Mouse (Mus musculus): ENCODE results near the gene Gm49450.
"Not testable (repeated sequence)": the region's sequence is repeated elsewhere in the genome, so short reads cannot be mapped to it uniquely, and the experiment has no call there.

Gene Gm49450

DNA sequence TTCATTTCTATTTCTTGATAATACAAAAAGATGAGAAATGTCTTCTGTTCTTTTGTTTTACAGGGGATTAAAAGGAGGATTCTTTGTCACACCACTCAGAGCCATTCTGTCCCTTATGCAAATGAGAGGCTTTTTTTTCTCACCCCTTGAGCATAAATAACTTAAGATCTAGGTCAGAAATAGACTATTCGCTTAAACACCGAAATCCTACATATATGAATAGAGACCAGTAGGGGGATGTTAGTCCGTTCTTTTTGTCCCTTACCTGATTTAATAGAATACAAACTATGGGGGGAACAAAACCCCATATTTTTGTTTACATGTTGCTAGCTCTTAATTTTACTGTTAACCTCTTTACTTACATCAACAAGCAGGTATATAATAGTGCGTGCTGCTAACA, 2.6 kb upstream of the Gm49450 start:
- no peak for DNase-seq (ENCODE audit: low read depth, low spot score)

DNA sequence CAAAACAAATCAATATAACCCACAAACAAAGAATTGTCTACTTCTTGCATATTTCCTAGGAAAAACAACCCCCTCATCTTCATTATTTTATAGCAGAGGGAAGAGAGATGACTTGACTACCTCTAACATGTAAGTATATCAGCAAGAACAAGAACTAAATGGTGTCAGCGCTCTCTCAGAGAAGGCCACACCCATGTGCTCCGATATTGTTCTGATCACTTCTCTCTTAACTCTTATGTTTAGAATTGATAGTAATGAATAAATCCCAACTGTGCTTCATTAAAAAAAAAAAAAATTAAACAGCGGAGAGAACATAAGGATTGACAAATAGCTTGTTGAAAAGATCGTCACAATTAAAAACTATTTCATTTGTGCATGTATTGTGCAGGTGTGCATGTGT, 2.0 kb upstream of the Gm49450 start:
- no peak for DNase-seq (ENCODE audit: low read depth, low spot score)

DNA sequence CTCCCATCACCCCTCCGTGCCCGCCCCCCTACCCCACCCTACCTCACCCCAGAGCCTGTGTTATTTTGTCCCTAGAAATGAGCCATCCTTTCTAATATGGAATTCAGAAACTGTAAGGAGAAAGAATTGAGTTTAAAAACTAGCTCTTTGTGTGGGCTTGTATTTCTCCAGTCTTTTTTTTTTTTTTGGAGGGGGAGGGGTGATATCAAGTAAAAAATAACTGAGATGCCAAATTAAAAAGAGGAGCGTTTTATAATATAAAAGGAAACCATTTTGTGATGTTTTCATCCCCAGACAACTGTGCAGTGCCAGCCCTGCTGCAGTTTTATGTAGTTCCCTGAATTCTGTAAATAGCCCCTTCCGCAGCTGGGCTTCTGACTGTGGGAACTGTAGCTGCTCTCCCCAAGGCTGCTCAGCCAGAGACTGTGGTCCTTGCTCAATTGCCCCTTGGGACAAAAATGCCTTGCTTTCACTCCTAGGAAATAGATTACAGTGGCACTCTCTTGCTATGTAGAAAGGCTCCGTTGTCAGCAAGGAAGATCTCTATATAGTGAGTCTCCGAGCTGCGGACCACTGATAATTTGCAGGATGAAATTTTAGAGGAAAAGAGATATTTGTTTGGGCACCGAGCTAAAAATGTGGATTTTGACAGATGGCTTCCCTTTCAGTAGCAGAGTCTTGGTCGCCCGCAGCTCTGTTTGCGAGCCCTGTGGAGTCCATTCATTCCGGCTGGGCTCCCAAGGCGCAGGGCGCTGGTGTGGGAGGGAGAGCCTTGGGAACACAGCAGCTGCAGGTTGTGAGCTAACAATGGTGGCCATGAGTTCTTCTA, 1.3 kb upstream of the Gm49450 start:
- DNase-seq (ENCODE audit: low read depth, low spot score): no peak

DNA sequence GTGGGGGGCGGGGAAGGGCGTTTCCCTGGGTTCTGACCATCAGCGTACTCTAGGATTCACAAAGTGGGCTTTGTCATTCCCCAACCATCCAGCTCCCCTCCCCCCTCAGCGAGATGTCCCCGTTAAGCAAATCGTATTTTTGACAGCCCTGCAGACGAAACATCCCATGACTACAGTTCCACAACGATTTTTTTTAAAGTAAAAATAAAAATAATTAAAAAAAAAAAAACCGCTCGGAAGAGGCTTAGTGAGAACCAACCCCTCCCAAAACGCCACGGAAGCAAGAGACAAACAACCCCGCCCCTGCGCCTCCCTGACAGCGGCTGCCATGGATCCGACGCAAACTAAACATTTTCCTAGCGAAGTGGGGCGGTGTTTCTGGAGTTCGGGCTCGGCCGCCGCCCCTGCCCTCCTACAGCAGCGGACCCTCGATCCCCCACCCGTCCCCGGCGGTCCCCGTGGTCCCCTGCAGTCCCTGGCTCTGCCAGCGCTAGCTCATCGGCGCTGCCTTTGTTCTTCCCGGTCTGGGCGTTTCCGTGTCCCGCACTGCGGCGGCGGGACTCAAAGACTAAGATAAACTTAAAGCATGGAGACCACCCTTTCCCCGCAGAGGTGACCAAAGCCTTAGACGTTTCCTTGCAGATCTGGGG, 475 bp downstream of the Gm49450 start:
- no peak for DNase-seq (ENCODE audit: low read depth, low spot score)

DNA sequence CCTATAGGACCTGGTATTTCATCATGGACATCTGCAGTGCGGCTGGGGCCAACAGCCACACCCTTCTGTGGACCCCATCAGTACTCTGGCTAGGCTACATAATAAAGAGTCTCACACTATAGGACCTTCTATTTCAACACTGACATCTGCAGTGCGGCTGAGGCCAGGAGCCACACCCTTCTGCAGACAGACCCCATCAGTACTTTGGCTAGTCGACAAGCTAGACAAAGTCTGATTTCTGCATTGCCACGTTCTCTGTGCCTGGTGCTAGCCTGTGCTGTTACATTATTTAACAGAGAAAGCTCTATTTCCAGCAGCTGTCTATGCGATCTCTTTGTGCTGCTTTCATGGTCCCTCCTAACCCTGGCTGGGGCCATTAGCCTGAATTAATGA, 1.3 kb downstream of the Gm49450 start:
- no peak for DNase-seq (ENCODE audit: low read depth, low spot score)

DNA sequence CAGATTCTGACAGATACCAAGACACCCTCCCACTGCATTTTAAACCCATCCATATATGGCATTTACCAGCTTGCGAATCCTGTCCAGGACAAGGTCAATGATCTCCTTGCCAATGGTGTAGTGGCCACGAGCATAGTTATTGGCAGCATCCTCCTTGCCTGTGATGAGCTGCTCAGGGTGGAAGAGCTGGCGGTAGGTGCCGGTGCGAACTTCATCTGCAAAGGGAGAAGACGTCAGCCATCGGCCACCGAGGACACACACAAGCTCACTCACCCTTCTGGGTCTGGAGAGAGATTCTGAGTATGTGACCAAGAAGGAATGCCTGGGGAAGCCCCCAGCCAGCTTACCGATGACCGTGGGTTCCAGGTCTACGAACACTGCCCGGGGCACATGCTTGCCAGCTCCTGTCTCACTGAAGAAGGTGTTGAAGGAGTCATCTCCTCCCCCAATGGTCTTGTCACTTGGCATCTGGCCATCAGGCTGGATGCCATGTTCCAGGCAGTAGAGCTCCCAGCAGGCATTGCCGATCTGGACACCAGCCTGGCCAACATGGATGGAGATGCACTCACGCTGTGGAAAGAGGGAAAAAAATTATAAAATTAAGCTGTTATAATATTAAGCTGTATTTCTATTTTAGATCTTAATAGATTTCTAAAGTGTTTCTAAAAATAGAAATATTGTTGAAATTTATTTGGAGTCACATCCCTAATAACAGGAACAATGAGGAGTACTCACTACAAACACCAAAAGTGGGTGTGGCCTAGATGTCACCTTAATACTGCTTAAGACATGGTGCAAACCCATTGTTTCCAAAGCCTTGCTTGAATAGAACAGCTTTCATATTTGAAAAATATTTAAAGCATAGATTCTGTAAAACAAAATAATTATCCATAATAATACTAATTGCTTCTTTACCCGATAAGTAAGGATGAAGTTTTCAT, 2.0 kb downstream of the Gm49450 start:
- not testable (repeated sequence) for DNase-seq (ENCODE audit: low read depth, low spot score)

DNA sequence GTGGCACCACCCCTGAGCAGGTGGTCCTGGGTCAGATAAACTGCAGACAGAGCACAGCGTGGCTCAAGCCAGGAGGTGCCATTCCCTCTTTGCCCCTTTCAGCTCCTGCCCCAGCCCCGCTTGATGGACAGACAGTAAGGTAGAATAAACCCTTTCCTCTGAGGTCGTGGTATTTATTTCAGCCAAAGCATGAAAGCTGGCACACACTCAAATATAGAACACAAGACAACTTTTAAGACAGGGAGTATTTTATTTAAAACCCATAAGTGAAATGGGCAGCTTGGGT, 3.8 kb downstream of the Gm49450 start:
- no peak for DNase-seq (ENCODE audit: low read depth, low spot score)

DNA sequence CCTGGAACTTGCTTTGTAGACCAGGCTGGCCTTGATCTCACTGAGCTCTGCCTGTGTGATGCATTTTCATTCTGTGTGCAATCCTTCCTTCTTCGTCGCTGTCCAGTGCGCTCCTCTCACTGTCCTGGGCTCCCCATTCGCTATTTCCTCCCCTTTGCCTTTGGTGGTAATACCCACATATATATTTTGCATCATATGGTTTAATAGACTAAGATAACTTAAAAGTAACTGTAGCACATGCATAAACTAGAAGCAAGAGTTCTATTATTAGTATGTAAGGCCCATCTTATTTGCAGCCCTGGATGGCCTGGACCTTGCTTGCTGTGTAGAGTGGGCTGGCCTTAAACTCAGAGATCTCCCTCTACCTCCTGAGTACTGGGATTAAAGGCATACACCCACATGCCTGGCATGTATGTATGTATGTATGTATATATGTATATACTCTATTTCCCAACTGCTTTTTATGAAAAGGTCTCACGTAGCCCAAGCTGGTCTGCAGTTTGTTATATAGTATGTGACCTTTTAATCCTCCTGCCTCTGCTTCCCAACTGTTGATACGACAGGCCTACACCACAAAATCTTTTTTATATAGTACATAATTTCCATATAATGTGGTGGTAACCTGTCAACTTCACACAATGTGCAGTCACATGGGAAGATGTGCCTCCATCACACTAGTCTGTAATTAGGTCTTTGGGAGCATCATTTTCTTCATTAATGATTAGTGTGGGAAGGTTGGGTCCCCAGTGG, 4.3 kb downstream of the Gm49450 start:
- no peak for DNase-seq (ENCODE audit: low read depth, low spot score)

DNA sequence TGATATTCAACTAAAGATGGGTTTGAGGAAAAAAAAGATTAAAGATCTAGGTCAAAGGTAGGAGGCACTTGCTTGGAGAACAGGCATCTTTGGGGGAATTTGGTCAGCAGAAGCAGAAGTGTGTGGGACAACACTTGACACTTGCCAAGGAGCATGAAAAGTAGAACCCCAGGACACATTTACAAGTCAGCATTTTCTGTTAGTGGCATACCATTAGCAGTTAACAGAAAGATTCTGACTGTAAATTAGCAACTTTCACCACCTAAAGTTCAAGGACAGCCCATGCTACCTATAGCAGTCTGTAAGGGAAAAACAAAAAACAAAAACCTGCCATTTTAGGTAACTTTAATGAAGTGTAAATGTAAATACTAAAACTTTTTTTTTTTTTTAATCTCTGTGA, 5.0 kb downstream of the Gm49450 start:
- no peak for DNase-seq (ENCODE audit: low read depth, low spot score)

DNA sequence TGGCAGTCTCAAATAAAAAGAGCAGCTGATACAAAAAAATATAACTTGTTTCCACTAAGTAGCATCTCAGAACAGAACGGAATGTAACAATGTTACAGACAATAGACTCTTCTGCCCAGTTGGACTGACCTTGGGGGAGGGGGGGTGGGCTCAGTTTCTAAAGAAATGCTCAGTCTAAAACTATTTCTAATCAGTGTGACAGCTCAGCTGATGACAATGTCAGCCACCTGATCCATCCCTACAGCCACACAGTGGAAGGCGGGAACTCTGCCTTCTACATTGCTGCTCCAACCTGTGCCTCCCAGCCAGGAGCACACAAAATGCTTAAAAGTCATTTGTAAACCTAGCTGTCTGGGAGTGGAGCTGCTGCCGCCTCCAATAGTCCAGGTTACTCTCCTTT, 5.5 kb downstream of the Gm49450 start:
- DNase-seq (ENCODE audit: low read depth, low spot score): no peak

DNA sequence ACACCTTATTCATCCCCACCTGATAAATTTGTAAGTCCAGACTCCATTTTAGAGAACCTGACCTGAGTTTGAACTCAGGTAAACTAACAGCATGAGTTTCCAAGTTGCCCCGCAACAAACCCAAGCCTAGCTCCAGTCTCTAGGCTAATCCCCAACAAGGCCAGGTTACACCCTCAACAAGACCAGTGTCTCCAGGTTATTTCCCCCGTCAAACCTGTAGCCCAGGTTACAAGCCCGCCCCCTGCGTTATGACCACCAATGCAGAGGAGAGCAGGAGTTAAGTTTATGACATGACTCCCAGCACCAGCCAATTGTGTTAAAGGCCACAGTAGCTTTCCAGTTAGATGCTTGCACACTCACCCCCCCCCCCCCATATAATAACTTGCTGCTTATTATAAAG, 10.2 kb downstream of the Gm49450 start:
- no peak for DNase-seq (ENCODE audit: low read depth, low spot score)

DNA sequence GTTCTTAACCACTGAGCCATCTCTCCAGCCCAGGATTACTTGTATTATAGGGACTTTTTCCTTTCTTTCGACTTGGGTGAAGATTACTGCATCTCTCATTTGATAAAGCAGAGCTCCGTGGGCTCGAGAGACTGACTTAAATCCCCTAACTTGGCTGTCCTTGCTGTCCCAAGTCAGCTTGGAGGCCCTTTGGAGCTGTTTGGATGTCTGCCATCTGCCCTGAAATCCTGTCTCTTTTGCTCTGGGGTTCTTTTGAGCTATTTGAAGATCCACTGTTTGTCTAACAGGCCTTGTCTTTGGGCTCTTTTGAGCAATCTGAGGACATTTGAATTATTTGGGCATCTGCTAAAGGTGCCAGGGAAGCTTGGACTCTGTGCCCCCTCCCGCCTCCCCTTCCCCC, 11.3 kb downstream of the Gm49450 start:
- no peak for DNase-seq (ENCODE audit: low read depth, low spot score)

DNA sequence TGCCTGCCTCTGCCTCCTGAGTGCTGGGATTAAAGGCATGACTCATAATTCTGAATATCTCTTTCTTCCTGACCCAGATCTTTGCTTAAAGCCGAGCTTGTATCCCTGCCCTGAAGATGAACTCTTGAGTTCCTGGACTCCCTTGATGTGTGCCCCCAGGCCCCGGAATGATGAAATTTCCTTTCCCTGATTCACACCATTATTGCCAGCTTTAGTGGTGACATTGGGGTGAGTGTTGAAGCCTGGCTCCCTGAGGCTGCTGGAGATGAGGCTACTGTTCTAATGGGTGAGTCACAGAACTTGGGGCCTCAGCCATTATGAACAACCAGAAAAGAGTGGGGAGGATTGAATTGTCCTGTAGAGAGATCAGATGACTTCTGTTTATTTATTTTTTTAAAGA, 11.8 kb downstream of the Gm49450 start:
- DNase-seq (ENCODE audit: low read depth, low spot score): no peak

DNA sequence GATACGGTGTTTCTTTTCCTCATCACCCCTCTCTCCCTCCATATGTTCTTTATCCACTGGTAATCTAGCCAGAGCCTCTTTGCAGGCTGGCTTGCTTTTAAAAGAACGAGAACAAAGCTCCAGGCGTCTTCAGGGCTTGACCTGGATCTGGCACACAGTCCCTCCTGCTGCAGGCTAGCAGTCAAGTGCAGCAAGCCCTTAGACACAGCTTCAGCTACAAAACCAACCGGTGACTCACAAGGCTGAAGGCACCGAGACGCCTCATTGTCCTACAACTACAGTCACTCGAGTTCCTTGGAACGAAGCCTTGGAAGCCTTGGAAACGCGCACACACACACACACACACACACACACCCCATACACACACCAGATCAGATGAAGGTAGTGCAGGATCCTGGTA, 12.5 kb downstream of the Gm49450 start:
- no peak for DNase-seq (ENCODE audit: low read depth, low spot score)

DNA sequence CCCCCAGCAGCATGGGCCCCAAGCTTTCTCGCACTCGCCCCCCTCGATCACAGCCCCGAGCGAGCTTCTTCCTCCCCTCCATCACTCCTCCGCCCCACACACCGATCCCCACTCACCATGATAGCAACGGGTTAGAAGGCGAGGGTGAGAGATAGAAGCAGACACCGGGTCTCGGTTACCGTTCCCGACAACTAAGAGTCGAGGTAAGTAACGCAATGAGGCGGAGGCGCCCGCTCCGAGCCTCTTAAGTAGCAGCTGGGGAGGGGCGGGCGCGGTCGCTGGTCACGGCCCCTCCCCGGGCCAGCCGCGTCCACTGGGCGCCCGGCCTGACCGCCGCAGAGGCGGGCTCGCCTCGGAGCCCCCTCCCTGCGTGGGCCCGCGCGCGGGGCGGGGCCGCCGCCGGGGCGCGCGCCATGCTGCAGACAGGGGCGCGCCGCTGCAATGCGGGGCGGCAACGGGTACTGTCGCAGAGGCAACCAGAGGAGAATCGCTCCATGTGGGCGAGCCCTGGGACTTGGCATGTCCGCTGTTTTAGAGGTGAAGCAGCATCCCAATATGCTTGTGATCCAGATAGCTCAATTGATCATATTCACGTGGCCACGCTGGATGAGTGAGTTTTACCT, 19.0 kb downstream of the Gm49450 start, which contains the start of gene Tuba1b:
Tuba1b (minus strand) TSS at position 349 of the 623 bp plus-strand sequence.
- DNase-seq (ENCODE audit: low read depth, low spot score): peak; percentile 92

DNA sequence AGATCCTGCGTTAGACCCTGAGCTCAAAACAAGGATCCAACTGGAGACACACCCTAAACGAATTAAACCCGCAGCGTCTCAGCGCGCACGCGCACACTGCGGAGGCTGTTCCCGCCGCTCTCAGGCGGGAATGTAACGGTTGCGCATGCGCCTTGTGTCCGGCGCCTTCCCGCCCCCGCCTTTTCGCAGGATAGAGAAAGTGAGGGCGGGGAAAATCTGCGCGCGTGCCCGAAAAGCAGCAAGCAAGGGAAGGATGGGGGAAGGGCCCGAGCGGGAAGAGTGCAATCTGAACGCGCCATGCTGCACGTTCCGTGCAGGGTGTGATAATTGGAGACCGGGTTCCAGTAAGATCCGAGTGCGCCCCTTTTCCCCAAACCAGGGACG, 19.5 kb downstream of the Gm49450 start:
- peak; percentile 97 for DNase-seq (ENCODE audit: low read depth, low spot score)

DNA sequence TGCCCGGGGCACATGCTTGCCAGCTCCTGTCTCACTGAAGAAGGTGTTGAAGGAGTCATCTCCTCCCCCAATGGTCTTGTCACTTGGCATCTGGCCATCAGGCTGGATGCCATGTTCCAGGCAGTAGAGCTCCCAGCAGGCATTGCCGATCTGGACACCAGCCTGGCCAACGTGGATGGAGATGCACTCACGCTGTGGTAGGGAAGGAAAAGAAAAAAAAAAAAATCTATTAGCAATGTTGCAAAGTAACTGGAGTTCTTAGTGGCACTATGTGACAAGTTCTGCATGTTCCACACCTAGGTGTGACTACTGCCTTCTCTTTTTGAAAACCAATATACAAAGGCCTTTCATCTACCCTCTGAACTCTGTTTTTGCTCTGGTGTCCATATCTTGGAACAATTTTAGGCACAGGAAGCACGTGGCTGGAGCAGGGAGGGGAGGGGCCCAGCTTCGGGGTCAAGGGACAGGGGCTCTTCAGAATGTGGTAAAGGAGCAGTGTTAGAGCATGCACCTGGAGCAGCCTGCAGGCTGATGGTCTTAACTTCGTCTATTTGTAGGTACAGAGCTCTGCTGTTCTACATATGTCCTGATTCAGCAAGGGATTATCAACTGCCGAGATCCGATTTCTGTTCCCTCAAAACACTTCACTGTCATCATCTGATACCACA, 20.2 kb downstream of the Gm49450 start:
- not testable (repeated sequence) for DNase-seq (ENCODE audit: low read depth, low spot score)

DNA sequence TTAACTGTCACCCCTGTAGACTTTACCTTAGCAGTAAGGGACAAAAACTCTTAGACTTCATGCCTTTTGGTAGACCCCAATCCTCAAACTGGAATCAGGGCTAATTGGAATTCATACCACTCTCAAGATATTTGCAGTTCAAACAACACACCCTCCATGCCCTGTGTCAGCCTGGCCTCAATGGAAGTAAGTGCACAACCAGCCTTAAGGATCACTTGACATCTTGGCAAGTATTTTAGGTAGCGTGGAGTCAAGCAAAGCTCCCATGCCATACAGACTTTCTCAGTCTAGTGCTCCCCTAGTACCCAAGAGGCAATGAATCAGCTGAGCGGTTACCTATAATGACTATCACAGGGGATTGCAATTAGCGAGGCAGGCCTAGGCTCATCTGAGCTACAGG, 22.4 kb downstream of the Gm49450 start:
- no peak for DNase-seq (ENCODE audit: low read depth, low spot score)

DNA sequence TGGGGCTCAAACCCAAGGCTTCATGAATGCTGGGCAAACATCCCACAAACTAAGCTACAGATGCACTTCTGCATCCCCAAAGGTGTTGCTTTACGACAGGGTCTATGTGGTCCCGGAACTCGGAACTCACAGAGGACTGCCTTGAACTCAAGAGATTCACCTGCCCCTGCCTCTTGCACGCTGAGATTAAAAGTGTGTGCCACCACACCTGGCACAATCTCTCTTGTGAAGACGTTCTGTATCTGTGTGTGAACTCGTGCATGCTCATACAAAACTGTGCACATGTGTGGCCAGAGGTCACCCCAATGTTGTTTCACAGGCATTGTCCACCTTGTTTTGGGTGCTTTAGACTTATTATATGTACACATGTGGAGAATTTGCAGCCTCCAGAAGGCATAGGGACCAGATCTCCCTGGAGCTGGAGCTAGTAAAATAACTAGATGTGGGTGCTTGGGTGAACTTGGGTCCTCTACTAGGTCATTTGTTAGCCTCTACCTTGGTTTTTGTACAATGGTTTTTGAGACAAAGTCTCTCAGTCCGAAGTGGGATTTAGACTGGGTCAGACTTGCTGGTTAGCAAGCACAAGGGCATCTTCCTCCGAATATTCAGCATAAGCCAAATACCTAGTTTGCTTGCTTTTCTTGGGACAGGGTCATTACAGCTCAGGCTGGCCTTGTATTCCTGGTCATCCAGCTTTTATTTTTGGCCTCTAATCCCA, 23.2 kb downstream of the Gm49450 start:
- DNase-seq (ENCODE audit: low read depth, low spot score): no peak

All from CD4-positive helper T cell, adult 2 months (primary cell).